Mouse (Mus musculus) cerebellum, adult 2 months (tissue): ENCODE results near the gene H2-T24. TPM values are rescaled to one million over a fixed set of nuclear protein-coding genes. Genes with fewer than 3 reads are reported as not detected.
"Not testable (repeated sequence)": the region's sequence is repeated elsewhere in the genome, so short reads cannot be mapped to it uniquely, and the experiment has no call there.

Source experiments
- DNase-seq, 2 experiments: peaks; one replicate each; pipeline ENCODE4 v3.0.0; 2021
- H3K27ac ChIP-seq: fragments of 200-500 bp; 2 replicates; pipeline ENCODE4 v1.5.1; 2012; ENCODE audit warnings: low read length, control low read depth, inconsistent platforms; ENCODE audit not compliant: insufficient read depth
- H3K27me3 ChIP-seq: fragments of 200-500 bp; 2 replicates; pipeline ENCODE4 v1.6.1; 2012; ENCODE audit warnings: inconsistent platforms, mild to moderate bottlenecking, low read length, moderate library complexity; ENCODE audit not compliant: control insufficient read depth, insufficient read depth
- H3K4me1 ChIP-seq: fragments of 200-500 bp; 2 replicates; pipeline ENCODE4 v1.6.1; 2011; ENCODE audit warnings: low read length; ENCODE audit not compliant: control insufficient read depth, insufficient read depth
- H3K4me3 ChIP-seq: fragments of 200-500 bp; replicated peaks from 2 replicates; pipeline ENCODE3; 2011; ENCODE audit warnings: mild to moderate bottlenecking, low read depth, low read length, control low read depth; ENCODE audit not compliant: insufficient read depth
- CTCF ChIP-seq: fragments of 200-500 bp; IDR thresholded peaks from 2 replicates; pipeline ENCODE4 v1.5.1; 2011; ENCODE audit warnings: low read depth, mild to moderate bottlenecking, control low read depth, low read length, moderate library complexity, borderline replicate concordance; ENCODE audit not compliant: insufficient read depth
- POLR2A ChIP-seq: fragments of 200-500 bp; IDR thresholded peaks from 2 replicates; pipeline ENCODE4 v1.6.1; 2011; ENCODE audit warnings: low read length, control low read depth, borderline replicate concordance; ENCODE audit not compliant: insufficient read depth
- WGBS: fragments of 180-500 bp; shearing (Covaris S2); methylation state at CpG from one replicate; pipeline ENCODE4 v1.1.7; 2018; 5-methylcytosine and 5-hydroxymethylcytosine counted together
- polyA plus RNA-seq: library from polyadenylated mRNA; depleted of rRNA; stranded (reverse); fragments of >200 nt; gene quantifications from 2 replicates; pipeline ENCODE4 v1.2.3, GENCODE M21; 2012

Gene H2-T24
- polyA plus RNA-seq, 1 experiment, result 0.95 TPM

DNA sequence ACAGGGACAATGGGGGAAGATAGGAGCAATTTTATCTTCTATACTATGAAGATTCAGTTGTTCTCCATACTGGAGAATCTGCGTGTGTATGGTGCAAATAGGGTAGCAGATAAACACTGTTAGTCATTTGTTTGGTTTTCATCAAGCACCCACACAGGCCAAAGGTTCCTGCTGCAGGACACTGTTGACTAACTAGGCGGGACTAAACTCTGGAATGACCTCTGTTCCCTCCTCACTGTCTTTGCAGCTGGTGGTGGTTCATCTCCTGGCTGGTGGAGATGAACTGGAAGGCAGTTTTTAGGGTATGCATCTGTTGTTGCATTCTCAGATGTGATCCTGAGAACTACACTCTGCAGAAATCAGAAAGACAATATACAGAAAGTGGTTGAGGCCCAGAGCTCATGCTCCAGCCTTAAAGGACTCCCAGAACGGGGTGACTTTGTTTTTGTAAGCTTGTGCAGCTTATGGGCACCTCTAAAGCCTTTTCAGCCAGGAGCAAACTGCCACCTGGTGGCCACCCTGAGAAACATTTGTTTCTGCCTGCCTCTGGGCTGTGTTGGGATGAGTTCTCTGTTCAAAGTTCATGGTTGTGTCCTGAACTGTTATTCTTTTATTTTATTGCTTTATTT, 14.8 kb upstream of the H2-T24 start:
- H3K27me3 ChIP-seq, H3K27ac ChIP-seq, H3K4me1 ChIP-seq, H3K4me3 ChIP-seq: not testable (repeated sequence)
- DNase-seq, result peak; percentile 58 to 60
- WGBS, result 41% methylated on average over 3 of the region's 3 CpGs
- TF ChIP-seq CTCF, result peak; percentile 45; the same call in 1 of the 2 replicates

DNA sequence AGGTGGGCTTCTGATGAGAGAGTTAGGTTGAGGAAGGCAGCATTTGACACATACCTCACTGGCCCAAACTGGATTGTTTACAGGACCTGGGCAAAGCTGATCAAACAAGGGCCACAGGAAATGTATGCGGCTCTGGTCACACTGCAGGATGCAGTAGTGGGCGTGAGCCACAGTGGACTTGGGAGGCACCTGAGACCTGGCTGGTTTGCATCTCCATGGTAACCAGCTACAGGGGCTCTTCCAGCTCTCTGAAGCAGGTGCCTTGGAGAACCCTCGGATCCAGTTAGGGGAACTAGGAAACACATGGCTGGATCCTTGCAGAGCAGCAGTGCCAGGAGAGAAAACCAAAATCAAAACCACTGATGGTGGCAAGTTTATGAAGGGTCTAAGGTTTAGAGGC, 14.2 kb upstream of the H2-T24 start:
- H3K27me3 ChIP-seq, H3K27ac ChIP-seq, H3K4me3 ChIP-seq, DNase-seq, H3K4me1 ChIP-seq: not testable (repeated sequence)
- WGBS, result 69% methylated on average over 3 of the region's 3 CpGs

DNA sequence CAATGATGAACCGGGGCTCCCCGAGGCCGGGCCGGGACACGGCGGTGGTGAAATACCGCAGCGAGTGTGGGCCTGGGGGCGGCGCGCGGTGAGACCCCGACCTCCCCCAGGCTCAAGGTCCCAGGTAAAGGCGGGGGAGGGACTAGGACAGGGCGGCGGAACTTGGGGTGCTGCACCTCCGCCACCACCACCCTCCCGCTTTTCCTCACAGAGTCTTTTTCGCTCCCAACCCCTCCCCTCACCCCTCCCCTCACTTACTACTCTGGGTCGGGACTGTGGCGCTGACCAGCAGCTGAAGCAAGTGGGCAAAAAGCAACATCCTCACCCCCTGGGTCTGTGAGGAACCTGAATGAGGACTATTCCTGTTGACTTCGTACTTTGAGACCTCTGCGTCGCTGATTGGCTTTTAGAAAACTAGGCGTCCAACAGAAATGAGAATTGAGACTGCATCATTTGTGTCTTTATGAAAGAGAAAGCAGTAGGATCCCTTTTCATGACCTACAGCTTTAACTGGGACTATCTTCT, 12.1 kb upstream of the H2-T24 start, which contains the start of gene H2-T23:
Gene H2-T23 (minus strand): TSS at position 505 of the 525 bp plus-strand sequence.
- not testable (repeated sequence) for DNase-seq, H3K4me1 ChIP-seq, H3K27me3 ChIP-seq, H3K27ac ChIP-seq
- 1% methylated on average over 25 of the region's 25 CpGs for WGBS
- peak within 1 kb of the TSS; percentile 52 for H3K4me3 ChIP-seq

DNA sequence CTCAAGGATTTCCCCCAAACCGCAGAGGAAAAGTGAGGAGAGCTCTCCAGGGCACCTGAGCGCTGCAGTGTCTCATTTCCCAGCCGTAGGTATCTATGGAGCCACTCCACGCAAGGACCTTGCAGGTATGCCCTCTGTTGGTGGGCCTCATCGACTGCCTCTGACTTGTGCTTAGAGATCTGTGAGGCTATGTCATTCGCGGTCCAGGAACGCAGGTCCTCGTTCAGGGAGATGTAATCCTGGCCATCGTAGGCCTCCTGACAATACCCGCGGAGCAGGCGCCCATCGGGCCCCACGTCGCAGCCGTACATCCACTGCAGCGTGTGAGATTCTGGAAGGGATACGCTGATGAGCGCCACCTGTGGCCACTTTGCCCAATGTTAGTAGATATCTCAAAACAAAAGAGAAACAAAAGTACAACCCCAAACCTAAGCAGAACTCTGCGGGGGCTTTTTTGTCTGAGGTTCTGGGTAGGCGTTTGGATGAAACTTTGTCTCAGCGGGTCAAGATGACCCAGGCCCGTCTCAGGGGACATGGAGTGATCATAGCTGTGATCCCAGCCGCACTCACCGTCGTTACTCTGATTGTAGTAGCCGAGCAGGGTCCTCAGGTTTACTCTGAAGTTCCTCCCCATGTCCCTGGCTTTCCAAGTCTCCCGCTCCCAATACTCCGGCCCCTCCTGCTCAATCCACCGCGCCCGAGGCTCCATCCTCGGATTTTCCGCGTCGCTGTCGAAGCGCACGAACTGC, 11.4 kb upstream of the H2-T24 start:
- not testable (repeated sequence) for H3K4me1 ChIP-seq, H3K27me3 ChIP-seq, H3K27ac ChIP-seq
- DNase-seq, result peak; percentile 40 to 62
- peak; percentile 46 for TF ChIP-seq CTCF
- 1% methylated on average over 40 of the region's 40 CpGs for WGBS
- peak overlapping the region; percentile 52 for H3K4me3 ChIP-seq

DNA sequence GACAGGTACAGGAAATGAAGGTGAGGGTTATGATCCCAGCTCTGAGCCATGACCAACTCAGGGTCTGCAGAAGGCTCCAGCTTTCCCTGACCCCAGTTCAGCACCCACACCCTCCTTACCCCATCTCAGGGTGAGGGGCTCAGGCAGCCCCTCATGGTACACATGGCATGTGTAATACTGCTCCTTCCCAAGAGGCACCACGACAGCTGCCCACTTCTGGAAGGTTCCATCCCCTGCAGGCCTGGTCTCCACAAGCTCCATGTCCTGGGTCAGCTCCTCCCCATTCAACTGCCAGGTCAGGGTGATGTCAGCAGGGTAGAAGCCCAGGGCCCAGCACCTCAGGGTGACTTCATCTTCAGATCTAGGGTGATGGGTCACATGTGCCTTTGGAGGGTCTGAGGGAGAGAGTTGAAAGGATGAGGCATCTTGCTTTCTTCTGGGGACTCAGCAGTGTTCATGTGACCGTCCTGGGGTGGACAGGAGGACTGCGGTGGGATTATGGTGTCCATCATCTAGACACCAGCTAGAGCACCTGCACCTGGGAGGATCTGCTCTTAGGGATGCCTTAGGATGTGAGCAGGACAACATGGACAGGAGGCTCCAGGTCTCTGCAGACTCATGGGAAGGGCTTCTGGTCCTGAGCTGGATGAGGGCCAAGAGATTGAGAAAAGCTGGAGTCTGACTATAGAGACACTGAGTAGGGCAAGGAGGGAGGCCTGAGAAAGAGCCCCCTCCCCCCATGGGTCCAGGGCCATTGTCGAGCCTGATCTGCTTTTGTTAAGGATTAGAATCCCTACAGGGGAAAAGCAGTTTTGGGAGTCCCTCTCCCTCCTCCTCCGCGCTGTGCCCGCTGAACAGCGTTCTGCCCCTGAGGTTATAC, 10.6 kb upstream of the H2-T24 start:
- WGBS, result 49% methylated on average over 8 of the region's 8 CpGs
- H3K27me3 ChIP-seq, H3K27ac ChIP-seq, H3K4me1 ChIP-seq: not testable (repeated sequence)
- peak overlapping the region; percentile 15 for H3K4me3 ChIP-seq
- DNase-seq, result peak in 1 of 2 experiments; percentile 20

DNA sequence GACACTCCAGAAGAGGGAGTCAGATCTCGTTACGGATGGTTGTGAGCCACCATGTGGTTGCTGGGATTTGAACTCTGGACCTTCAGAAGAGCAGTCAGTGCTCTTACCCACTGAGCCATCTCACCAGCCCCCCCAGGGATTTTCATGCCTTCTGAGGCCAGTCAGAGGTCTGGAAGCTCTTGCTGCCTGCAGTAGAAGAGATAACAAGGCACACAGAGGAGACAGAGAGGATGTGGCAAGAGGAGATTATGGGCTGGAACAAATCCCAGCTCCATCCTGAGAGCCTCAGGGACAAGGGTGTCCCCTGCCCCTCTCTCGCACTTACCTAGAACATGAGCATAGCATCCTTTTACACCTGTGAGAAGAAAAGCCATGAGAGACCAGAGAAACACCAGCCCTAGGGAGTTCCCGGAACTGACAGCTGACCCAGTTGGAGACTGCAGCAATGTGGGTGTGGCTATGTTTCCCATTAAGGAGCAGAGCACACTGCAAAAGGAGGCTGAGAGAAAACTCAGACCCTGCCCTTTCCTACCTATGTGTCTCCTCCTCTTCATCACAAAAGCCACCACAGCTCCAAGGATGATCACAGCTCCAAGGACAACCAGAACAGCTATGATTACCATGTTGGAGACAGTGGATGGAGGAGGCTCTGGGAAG, 9.8 kb upstream of the H2-T24 start:
- H3K27ac ChIP-seq, H3K4me1 ChIP-seq, H3K4me3 ChIP-seq, H3K27me3 ChIP-seq, DNase-seq: not testable (repeated sequence)
- 73% methylated on average over 4 of the region's 4 CpGs for WGBS

DNA sequence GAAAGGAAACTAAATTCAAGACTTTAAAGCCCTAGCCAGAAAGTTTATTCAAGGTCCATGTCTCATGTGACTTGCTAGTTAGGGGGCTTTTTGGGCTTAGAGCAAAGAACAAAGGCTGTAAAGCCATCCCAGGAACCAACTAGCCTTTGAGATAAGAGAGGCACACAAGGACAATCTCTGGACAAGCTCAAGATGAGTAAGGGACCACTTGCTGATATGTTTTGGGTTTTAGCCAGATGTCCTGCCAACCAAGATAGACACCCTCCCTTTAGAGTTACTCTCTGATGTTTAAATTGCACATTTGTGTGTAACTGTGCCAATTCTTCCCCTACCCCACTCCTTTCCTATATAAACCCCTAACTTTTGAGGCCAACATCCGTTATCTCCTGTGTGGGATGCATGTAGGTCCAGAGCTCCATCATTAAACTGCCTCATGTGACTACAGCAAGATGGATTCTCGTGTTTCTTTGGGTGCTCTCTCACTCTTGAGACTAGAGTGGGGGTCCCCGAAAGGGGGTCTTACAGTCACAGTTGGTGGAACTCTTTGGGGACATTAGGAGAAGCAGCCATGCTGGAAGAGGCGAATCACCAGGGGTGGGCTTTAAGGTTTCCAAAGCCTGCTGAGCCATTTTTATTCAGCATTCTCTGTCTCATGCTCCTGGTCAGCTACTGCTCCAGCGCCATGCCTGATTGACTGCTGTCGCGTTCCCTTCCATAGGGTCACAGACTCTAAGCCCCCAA, 8.7 kb upstream of the H2-T24 start:
- DNase-seq, result no peak
- H3K4me1 ChIP-seq, result no peaks in the 10 kb centered on the region
- WGBS, result 60% methylated on average over 7 of the region's 7 CpGs
- no peak overlapping the region for H3K4me3 ChIP-seq
- H3K27me3 ChIP-seq, result no peaks in the 10 kb centered on the region
- TF ChIP-seq CTCF (no peak), POLR2A (no peak)
- no peak overlapping the region for H3K27ac ChIP-seq

DNA sequence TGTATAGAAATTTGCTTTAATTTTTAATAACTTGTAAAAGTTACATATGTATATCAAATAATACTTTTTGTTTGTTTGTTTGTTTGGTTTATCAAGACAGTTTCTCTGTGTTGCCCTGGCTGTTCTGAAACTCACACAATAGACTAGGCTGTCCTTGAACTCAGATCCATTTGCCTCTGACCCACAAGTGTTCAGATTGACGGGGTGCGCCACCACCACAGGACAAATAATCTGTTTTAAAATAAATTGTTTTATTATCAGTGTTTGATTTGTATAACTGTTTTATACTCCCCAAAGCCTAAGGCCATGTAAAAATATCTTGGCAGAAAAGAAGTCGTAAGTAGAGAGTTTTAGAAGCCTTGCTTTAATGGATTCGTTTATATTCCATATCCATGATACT, 7.3 kb upstream of the H2-T24 start:
- 93% methylated on average over 4 of the region's 4 CpGs for WGBS
- no peak for DNase-seq
- Histone ChIP-seq H3K4me3 (no peak overlapping the region), H3K4me1 (no peaks in the 10 kb centered on the region), H3K27ac (no peak overlapping the region), H3K27me3 (no peaks in the 10 kb centered on the region)
- no peak for TF ChIP-seq POLR2A
